Mouse (Mus musculus) heart, embryonic 14.5 days (tissue): ENCODE data around the gene Tab2. TPM values are rescaled to one million over a fixed set of nuclear protein-coding genes. Genes with fewer than 3 reads are reported as not detected.
"Not testable (repeated sequence)": the region's sequence is repeated elsewhere in the genome, so short reads cannot be mapped to it uniquely, and the experiment has no call there.

Experiments used
- ATAC-seq: fragments of 200-750 bp; cut with Nextera tagmentation; 2 replicates; pipeline ENCODE4 v1.8.0; 2017; ENCODE audit warnings: low read depth, moderate TSS enrichment; ENCODE audit not compliant: insufficient number of reproducible peaks, insufficient read depth, low FRiP score
- H3K27ac ChIP-seq, 2 experiments: fragments of 200-500 bp in 1 of 2; fragments of 300-500 bp in 1 of 2; sonication (generic) in 1 of 2; replicated peaks in 1 of 2; 2 replicates each; pipeline ENCODE4 v1.5.1; 2012 to 2014; ENCODE audit warnings: low read depth in 2 of 2, low read length in 2 of 2, control low read depth in 1 of 2, mild to moderate bottlenecking in 1 of 2, mixed read lengths in 1 of 2; ENCODE audit not compliant: control insufficient read depth in 1 of 2, insufficient read depth in 1 of 2
- H3K27me3 ChIP-seq: fragments of 300-500 bp; sonication (generic); 2 replicates; pipeline ENCODE4 v1.6.1; 2014; ENCODE audit warnings: mild to moderate bottlenecking, low read length, control low read depth; ENCODE audit not compliant: control insufficient read depth, insufficient read depth
- H3K36me3 ChIP-seq: fragments of 300-500 bp; sonication (generic); 2 replicates; pipeline ENCODE4 v1.6.1; 2014; ENCODE audit warnings: mild to moderate bottlenecking, control low read depth, low read length, mixed read lengths; ENCODE audit not compliant: control insufficient read depth, insufficient read depth
- H3K4me1 ChIP-seq, 2 experiments: fragments of 200-500 bp in 1 of 2; fragments of 300-500 bp in 1 of 2; sonication (generic) in 1 of 2; 2 replicates each; pipeline ENCODE4 v1.6.1; 2012 to 2014; ENCODE audit warnings: low read length in 2 of 2, control low read depth in 1 of 2, mixed read lengths in 1 of 2; ENCODE audit not compliant: control insufficient read depth in 2 of 2, insufficient read depth in 2 of 2
- H3K4me2 ChIP-seq: fragments of 300-500 bp; sonication (generic); 2 replicates; pipeline ENCODE4 v1.6.1; 2014; ENCODE audit warnings: mild to moderate bottlenecking, low read length
- H3K4me3 ChIP-seq, 2 experiments: fragments of 200-500 bp in 1 of 2; fragments of 300-500 bp in 1 of 2; sonication (generic) in 1 of 2; 2 replicates each; pipeline ENCODE4 v1.5.1; 2012 to 2014; ENCODE audit warnings: low read length in 2 of 2, mild to moderate bottlenecking in 2 of 2, control low read depth in 1 of 2, low read depth in 1 of 2, moderate library complexity in 1 of 2; ENCODE audit not compliant: control insufficient read depth in 1 of 2, insufficient read depth in 1 of 2
- H3K9ac ChIP-seq: fragments of 300-500 bp; sonication (generic); 2 replicates; pipeline ENCODE4 v1.6.1; 2014; ENCODE audit warnings: mild to moderate bottlenecking, low read length
- H3K9me3 ChIP-seq: fragments of 300-500 bp; sonication (generic); 2 replicates; pipeline ENCODE4 v1.6.1; 2016; ENCODE audit warnings: low read length, control low read depth; ENCODE audit not compliant: control insufficient read depth
- WGBS: fragments of 180-500 bp; shearing (Covaris S2); extraction: QIAGEN DNeasy Blood & Tissue Kit; methylation state at CpG from one replicate; pipeline ENCODE4 v1.1.7; 2014; 5-methylcytosine and 5-hydroxymethylcytosine counted together
- polyA plus RNA-seq: library from polyadenylated mRNA; unstranded; fragments of >200 nt; fragmentation: Nextera tagmentation; extraction: Ambion mirVana; gene quantifications from 2 replicates; pipeline ENCODE4 v1.2.1, GENCODE M21; 2014

Tab2 gene
- polyA plus RNA-seq, 1 experiment from 2014 or later = 27.0 TPM

- H3K36me3 ChIP-seq = no peaks in the 10 kb centered on the region
- H3K9ac ChIP-seq = no peak overlapping the region
- no peak overlapping the region for H3K4me3 ChIP-seq
- no peaks in the 10 kb centered on the region for H3K4me1 ChIP-seq
- no peaks in the 10 kb centered on the region for H3K27me3 ChIP-seq
- H3K4me2 ChIP-seq = no peak overlapping the region
- ATAC-seq = no peak
- H3K9me3 ChIP-seq = no peaks in the 10 kb centered on the region
- H3K27ac ChIP-seq = no peak overlapping the region
- 75% methylated on average over 11 of the region's 11 CpGs for WGBS
Observed at GRCm38 (mm10) chr10:7888256-7888868, 67.7 kb downstream of the Tab2 start.

- WGBS = 5% methylated on average over 5 of the region's 5 CpGs
- Histone ChIP-seq H3K27ac (no peak overlapping the region), H3K9ac (no peak overlapping the region), H3K4me1 (no peaks in the 10 kb centered on the region), H3K36me3 (no peaks in the 10 kb centered on the region), H3K27me3 (no peaks in the 10 kb centered on the region), H3K9me3 (no peaks in the 10 kb centered on the region), H3K4me2 (no peak overlapping the region), H3K4me3 (no peak overlapping the region)
- no peak for ATAC-seq
Observed at GRCm38 (mm10) chr10:7883524-7883923, 72.5 kb downstream of the Tab2 start.

- WGBS = 74% methylated on average over 3 of the region's 3 CpGs
Observed at GRCm38 (mm10) chr10:7881971-7882370, 74.1 kb downstream of the Tab2 start.

GRCm38 (mm10) chr10:7880283-7880682 is 75.7 kb downstream of the Tab2 start:
- not testable (repeated sequence) for H3K9ac ChIP-seq, ATAC-seq, H3K36me3 ChIP-seq, H3K4me2 ChIP-seq, H3K4me1 ChIP-seq, H3K27me3 ChIP-seq, H3K9me3 ChIP-seq, H3K27ac ChIP-seq, H3K4me3 ChIP-seq
- WGBS = 83% methylated on average over 3 of the region's 3 CpGs

More at GRCm38 (mm10) chr10:7881971-7882370, 74.1 kb downstream of the Tab2 start:
- H3K9ac ChIP-seq = no peak overlapping the region
- ATAC-seq = no peak
- H3K9me3 ChIP-seq = no peaks in the 10 kb centered on the region
- H3K27me3 ChIP-seq = no peaks in the 10 kb centered on the region
- H3K36me3 ChIP-seq = no peaks in the 10 kb centered on the region
- no peak overlapping the region for H3K27ac ChIP-seq
- H3K4me3 ChIP-seq = no peak overlapping the region
- no peaks in the 10 kb centered on the region for H3K4me1 ChIP-seq
- H3K4me2 ChIP-seq = no peak overlapping the region

GRCm38 (mm10) chr10:7874194-7874593 is 81.8 kb downstream of the Tab2 start:
- peaks cover 4 to 6% of the 10 kb centered on the region in 2 experiments for H3K4me1 ChIP-seq
- no peak for ATAC-seq
- H3K9ac ChIP-seq = no peak overlapping the region
- H3K27ac ChIP-seq = no peak overlapping the region
- H3K4me3 ChIP-seq = no peak overlapping the region
- no peaks in the 10 kb centered on the region for H3K9me3 ChIP-seq
- WGBS = 57% methylated on average over 7 of the region's 7 CpGs
- peaks cover 4% of the 10 kb centered on the region; the same call in 1 of the 2 replicates for H3K27me3 ChIP-seq
- no peaks in the 10 kb centered on the region for H3K36me3 ChIP-seq
- H3K4me2 ChIP-seq = no peak overlapping the region

GRCm38 (mm10) chr10:7871381-7872020 is 84.5 kb downstream of the Tab2 start:
- Histone ChIP-seq H3K4me1 (peaks cover 8 to 10% of the 10 kb centered on the region in 2 experiments), H3K9me3 (no peaks in the 10 kb centered on the region), H3K9ac (no peak overlapping the region), H3K36me3 (no peaks in the 10 kb centered on the region), H3K27ac (no peak overlapping the region), H3K27me3 (peaks cover 14% of the 10 kb centered on the region), H3K4me2 (no peak overlapping the region), H3K4me3 (no peak overlapping the region)
- 84% methylated on average over 5 of the region's 5 CpGs for WGBS
- ATAC-seq = no peak

GRCm38 (mm10) chr10:7870571-7871315 is 85.3 kb downstream of the Tab2 start:
- peaks cover 8 to 10% of the 10 kb centered on the region in 2 experiments for H3K4me1 ChIP-seq
- H3K9me3 ChIP-seq = no peaks in the 10 kb centered on the region
- no peak overlapping the region for H3K4me3 ChIP-seq
- ATAC-seq = no peak
- H3K9ac ChIP-seq = no peak overlapping the region
- no peak overlapping the region for H3K27ac ChIP-seq
- H3K27me3 ChIP-seq = peaks cover 15% of the 10 kb centered on the region
- 62% methylated on average over 11 of the region's 11 CpGs for WGBS
- H3K36me3 ChIP-seq = no peaks in the 10 kb centered on the region
- H3K4me2 ChIP-seq = no peak overlapping the region
